Mouse (Mus musculus): Measurements from ENCODE around the gene Rnd1. TPM values are rescaled to one million over a fixed set of nuclear protein-coding genes. Genes with fewer than 3 reads are reported as not detected.

The Rnd1 gene
- polyA plus RNA-seq, 1 experiment, result 3.4 TPM

DNA sequence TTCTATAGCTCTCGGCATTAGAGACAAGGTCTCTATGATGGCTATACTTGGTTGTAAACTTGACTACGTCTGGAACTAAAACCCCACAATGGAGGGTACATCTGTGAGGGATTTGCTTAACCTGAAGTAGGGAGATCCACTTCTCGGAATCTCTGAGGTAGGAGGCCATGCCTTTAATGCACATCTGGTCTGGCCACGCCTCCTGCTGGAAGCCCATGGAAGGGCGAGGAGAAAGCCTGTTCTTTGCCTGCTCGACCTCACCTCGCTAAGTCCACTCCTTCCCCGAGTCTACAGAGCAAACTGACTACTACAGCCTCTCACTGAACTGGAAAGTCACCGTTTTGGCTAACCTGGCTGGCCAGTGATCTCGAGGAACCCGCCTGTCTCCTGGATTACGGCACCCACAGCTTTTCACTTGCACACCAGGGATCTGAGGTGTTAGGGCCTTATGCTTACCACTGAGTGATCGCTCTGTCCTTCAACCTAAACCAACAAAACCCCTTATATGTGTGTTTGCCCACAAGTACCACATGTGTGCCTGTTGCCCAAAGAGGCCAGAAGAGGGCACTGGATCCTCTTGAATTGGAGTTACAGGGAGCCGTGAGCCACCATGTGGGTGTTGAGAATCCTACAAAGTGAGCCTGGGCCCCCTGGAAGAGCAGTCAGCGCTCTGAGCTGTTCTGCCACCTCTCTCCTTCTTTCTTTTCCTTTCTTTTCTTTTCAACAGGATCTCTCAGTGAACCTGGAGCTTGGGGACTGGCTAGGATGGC, 20.1 kb downstream of the Rnd1 start:
- H3K27ac ChIP-seq (ENCODE audit: insufficient read depth, low read length), result no peak overlapping the region
- H3K4me1 ChIP-seq (ENCODE audit: control insufficient read depth, insufficient read depth, insufficient read length), result no peaks in the 10 kb centered on the region
- H3K36me3 ChIP-seq (ENCODE audit: control insufficient read depth, insufficient read depth, low read length), result peaks cover 50% of the 10 kb centered on the region
- TF ChIP-seq POLR2A (IDR thresholded peaks at IDR 0.05; ENCODE audit: low read depth, low read length), result no peak
- no peak for TF ChIP-seq CTCF (IDR thresholded peaks at IDR 0.05; ENCODE audit: extremely low read depth, insufficient read depth, insufficient read length, insufficient replicate concordance)
- H3K27me3 ChIP-seq (ENCODE audit: control insufficient read depth, insufficient read depth, low read length), result no peaks in the 10 kb centered on the region
- DNase-seq (ENCODE audit: low read depth in 1 of 2, low spot score in 2 of 2), result no peak
- H3K4me3 ChIP-seq (ENCODE audit: extremely low read depth, insufficient read depth, insufficient read length), result no peak overlapping the region
- 95% methylated on average over 15 of the region's 15 CpGs for WGBS

DNA sequence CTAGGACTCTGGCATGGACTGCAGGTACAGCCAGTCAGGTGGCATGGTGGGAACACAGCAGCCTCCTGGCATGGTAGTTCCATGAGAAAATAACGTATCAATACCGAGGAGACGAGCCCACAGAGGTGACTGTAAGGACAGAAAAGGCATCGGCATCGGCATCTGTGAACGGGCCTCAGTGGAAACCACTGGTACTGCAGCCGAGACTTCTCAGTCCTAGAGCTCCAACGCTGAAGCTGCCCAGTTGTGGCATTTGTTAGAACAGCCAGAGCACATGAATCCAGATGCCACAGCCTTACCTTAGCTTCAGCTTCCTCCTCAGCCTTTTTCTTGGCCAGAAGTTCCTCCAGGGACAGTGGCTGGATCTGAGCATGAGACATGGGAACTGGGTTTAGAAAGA, 25.1 kb downstream of the Rnd1 start:
- TF ChIP-seq POLR2A (IDR thresholded peaks at IDR 0.05; ENCODE audit: low read depth, low read length) (no peak), CTCF (IDR thresholded peaks at IDR 0.05; ENCODE audit: extremely low read depth, insufficient read depth, insufficient read length, insufficient replicate concordance) (no peak)
- no peak for DNase-seq (ENCODE audit: low read depth in 1 of 2, low spot score in 2 of 2)
- peaks cover 77% of the 10 kb centered on the region for H3K36me3 ChIP-seq (ENCODE audit: control insufficient read depth, insufficient read depth, low read length)
- no peaks in the 10 kb centered on the region for H3K27me3 ChIP-seq (ENCODE audit: control insufficient read depth, insufficient read depth, low read length)
- WGBS, result 97% methylated on average over 8 of the region's 8 CpGs
- no peaks in the 10 kb centered on the region for H3K4me1 ChIP-seq (ENCODE audit: control insufficient read depth, insufficient read depth, insufficient read length)
- H3K4me3 ChIP-seq (ENCODE audit: extremely low read depth, insufficient read depth, insufficient read length), result no peak overlapping the region
- no peak overlapping the region for H3K27ac ChIP-seq (ENCODE audit: insufficient read depth, low read length)

DNA sequence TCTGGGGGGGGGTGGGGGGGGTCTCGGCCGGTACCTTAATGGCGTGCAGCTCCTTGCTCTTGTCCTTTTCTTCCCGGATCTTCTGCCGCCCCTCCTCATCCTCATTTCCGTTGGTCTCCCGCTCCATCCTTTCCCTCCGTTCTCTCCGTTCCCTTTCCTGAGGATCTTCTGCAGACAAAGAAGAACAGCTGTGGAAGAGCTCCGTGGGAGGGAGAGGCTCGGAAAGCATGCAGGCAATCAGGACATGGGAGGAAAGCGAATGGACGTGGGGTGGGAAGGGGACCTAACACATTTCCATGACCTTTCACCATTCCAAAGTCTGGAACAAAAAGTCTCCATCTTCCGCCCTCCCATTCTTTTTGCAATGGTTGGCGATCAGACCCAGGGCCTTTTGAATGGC, 25.8 kb downstream of the Rnd1 start:
- WGBS, result 93% methylated on average over 15 of the region's 15 CpGs
- Histone ChIP-seq H3K36me3 (ENCODE audit: control insufficient read depth, insufficient read depth, low read length) (peaks cover 77% of the 10 kb centered on the region), H3K4me3 (ENCODE audit: extremely low read depth, insufficient read depth, insufficient read length) (no peak overlapping the region), H3K4me1 (ENCODE audit: control insufficient read depth, insufficient read depth, insufficient read length) (no peaks in the 10 kb centered on the region), H3K27me3 (ENCODE audit: control insufficient read depth, insufficient read depth, low read length) (no peaks in the 10 kb centered on the region), H3K27ac (ENCODE audit: insufficient read depth, low read length) (no peak overlapping the region)
- no peak for TF ChIP-seq POLR2A (IDR thresholded peaks at IDR 0.05; ENCODE audit: low read depth, low read length)
- no peak for TF ChIP-seq CTCF (IDR thresholded peaks at IDR 0.05; ENCODE audit: extremely low read depth, insufficient read depth, insufficient read length, insufficient replicate concordance)
- no peak for DNase-seq (ENCODE audit: low read depth in 1 of 2, low spot score in 2 of 2)

DNA sequence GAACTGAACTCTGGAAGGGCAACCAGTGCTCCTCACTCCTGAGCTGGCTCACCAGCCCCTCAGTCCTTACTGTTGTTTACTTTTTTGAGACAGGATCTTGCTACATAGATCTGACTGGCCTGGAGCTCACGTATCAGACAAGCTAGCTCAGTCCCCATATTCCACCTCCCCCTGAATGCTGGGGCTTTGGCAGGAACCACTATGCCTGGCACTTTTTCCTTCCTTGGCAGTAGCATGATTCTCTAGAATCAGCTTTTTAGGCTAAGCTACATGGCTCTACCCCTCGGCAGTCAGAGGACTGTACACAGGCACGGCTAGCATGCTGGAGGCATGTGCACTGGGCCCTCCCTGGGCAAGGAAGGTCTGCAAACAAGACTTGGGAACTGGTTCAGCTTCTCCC, 29.2 kb downstream of the Rnd1 start:
- Histone ChIP-seq H3K27me3 (ENCODE audit: control insufficient read depth, insufficient read depth, low read length) (no peaks in the 10 kb centered on the region), H3K4me1 (ENCODE audit: control insufficient read depth, insufficient read depth, insufficient read length) (no peaks in the 10 kb centered on the region), H3K4me3 (ENCODE audit: extremely low read depth, insufficient read depth, insufficient read length) (no peak overlapping the region), H3K36me3 (ENCODE audit: control insufficient read depth, insufficient read depth, low read length) (peaks cover 74% of the 10 kb centered on the region), H3K27ac (ENCODE audit: insufficient read depth, low read length) (no peak overlapping the region)
- TF ChIP-seq CTCF (IDR thresholded peaks at IDR 0.05; ENCODE audit: extremely low read depth, insufficient read depth, insufficient read length, insufficient replicate concordance) (no peak), POLR2A (IDR thresholded peaks at IDR 0.05; ENCODE audit: low read depth, low read length) (no peak)
- WGBS, result 95% methylated on average over 3 of the region's 3 CpGs
- no peak for DNase-seq (ENCODE audit: low read depth in 1 of 2, low spot score in 2 of 2)

DNA sequence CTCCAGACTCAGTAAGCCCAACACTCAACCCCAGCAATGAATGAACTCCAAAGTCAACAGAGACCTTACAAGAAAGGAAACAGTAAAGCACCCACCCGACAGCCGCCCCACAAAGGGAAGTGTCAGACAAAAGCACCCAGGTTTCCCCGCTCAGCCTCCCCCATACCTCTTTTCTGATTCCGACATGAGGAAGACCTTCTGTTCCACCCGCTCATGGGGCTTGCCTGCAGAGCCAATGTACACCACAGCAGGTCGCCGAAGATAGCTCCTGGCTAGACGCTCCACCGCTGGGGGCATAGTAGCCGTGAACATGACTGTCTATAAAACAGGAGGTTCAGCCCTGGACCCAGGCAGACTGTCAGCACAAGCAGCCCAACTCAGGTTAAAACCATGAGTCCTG, 30.0 kb downstream of the Rnd1 start:
- Histone ChIP-seq H3K36me3 (ENCODE audit: control insufficient read depth, insufficient read depth, low read length) (peaks cover 67% of the 10 kb centered on the region), H3K4me1 (ENCODE audit: control insufficient read depth, insufficient read depth, insufficient read length) (no peaks in the 10 kb centered on the region), H3K27ac (ENCODE audit: insufficient read depth, low read length) (no peak overlapping the region), H3K27me3 (ENCODE audit: control insufficient read depth, insufficient read depth, low read length) (no peaks in the 10 kb centered on the region), H3K4me3 (ENCODE audit: extremely low read depth, insufficient read depth, insufficient read length) (no peak overlapping the region)
- WGBS, result 95% methylated on average over 10 of the region's 10 CpGs
- DNase-seq (ENCODE audit: low read depth in 1 of 2, low spot score in 2 of 2), result no peak
- TF ChIP-seq CTCF (IDR thresholded peaks at IDR 0.05; ENCODE audit: extremely low read depth, insufficient read depth, insufficient read length, insufficient replicate concordance) (no peak), POLR2A (IDR thresholded peaks at IDR 0.05; ENCODE audit: low read depth, low read length) (no peak)

DNA sequence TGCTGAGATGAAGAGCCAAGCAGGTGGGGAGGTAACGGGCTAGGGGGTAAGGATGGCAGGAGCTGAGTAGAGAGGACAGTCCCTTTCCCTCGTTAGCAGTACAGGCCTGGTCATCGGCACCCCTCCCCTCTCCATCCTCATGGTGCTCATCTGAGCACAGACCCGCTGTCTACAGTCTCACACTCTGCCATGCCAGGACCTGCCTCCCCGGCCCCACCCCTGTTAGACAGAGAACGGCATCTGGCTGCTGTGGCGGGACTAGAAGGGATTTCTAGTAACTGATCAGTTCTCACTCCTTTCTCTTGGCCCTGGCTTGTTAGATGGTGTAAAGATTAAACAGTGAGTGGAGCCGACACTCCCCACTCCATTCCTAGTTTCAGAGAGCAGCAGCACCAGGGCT, 30.5 kb downstream of the Rnd1 start:
- Histone ChIP-seq H3K27ac (ENCODE audit: insufficient read depth, low read length) (no peak overlapping the region), H3K4me1 (ENCODE audit: control insufficient read depth, insufficient read depth, insufficient read length) (no peaks in the 10 kb centered on the region), H3K27me3 (ENCODE audit: control insufficient read depth, insufficient read depth, low read length) (no peaks in the 10 kb centered on the region), H3K4me3 (ENCODE audit: extremely low read depth, insufficient read depth, insufficient read length) (no peak overlapping the region), H3K36me3 (ENCODE audit: control insufficient read depth, insufficient read depth, low read length) (peaks cover 61% of the 10 kb centered on the region)
- TF ChIP-seq CTCF (IDR thresholded peaks at IDR 0.05; ENCODE audit: extremely low read depth, insufficient read depth, insufficient read length, insufficient replicate concordance), result no peak
- TF ChIP-seq POLR2A (IDR thresholded peaks at IDR 0.05; ENCODE audit: low read depth, low read length), result no peak
- DNase-seq (ENCODE audit: low read depth in 1 of 2, low spot score in 2 of 2), result no peak
- WGBS, result 90% methylated on average over 8 of the region's 8 CpGs
